Mouse (Mus musculus) c-Kit-positive CD71-positive TER-119-negative erythroid progenitor cells, embryonic 14.5 days (primary cell): ENCODE results near the gene Catsperd.
"Not testable (repeated sequence)": the region's sequence is repeated elsewhere in the genome, so short reads cannot be mapped to it uniquely, and the experiment has no call there.

Experiments used
- DNase-seq: peaks from one replicate; pipeline ENCODE4 v3.0.0-alpha.2; 2013; ENCODE audit warnings: low read depth

Catsperd gene

DNA sequence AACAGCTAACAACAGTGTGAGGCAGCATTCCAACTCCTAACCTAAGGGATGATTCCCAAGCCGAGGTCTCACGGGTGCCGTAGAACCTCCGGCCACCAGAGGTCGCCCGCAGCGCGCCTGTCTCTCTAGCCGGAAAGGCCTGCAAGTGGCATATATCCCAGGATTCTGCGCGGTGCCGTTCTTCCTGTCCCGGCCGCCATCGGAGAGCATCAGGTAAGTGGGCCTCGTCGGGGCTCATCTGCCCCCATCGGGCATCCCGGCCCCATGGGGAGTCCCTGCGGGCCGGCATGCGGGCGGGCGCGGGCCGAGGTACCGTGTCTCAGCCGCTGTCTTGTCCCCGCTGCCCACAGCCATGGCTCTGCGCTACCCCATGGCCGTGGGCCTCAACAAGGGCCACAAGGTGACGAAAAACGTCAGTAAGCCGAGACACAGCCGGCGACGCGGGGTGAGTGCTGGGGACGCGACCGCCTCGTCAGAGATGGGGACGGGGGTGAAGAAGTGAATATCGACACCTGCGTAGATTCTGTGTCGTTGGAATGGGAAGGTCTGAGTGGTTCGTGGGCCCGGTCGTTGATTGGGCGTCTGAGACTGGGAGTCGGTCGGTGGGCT, 14.6 kb upstream of the Catsperd start, which contains the start of gene Rpl36:
Gene Rpl36 (plus strand): TSS at position 181 of the 609 bp plus-strand sequence.
- DNase-seq: peak; percentile 81

DNA sequence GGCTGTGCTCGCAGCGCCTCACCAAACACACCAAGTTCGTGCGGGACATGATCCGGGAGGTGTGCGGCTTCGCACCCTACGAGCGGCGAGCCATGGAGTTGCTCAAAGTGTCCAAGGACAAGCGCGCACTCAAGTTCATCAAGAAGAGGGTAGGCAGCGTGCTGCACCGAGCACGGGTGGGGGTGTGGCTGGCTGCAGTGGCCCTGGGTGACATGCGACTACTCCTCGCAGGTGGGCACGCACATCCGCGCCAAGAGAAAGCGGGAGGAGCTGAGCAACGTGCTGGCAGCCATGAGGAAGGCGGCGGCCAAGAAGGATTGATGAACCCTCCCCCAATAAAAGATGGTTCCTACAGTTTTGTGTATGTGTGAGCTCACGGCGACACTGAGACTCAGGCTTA, 14.1 kb upstream of the Catsperd start:
- not testable (repeated sequence) for DNase-seq

GRCm38 (mm10) chr17:56614391-56615135, 13.4 kb upstream of the Catsperd start:
- no peak for DNase-seq

DNA sequence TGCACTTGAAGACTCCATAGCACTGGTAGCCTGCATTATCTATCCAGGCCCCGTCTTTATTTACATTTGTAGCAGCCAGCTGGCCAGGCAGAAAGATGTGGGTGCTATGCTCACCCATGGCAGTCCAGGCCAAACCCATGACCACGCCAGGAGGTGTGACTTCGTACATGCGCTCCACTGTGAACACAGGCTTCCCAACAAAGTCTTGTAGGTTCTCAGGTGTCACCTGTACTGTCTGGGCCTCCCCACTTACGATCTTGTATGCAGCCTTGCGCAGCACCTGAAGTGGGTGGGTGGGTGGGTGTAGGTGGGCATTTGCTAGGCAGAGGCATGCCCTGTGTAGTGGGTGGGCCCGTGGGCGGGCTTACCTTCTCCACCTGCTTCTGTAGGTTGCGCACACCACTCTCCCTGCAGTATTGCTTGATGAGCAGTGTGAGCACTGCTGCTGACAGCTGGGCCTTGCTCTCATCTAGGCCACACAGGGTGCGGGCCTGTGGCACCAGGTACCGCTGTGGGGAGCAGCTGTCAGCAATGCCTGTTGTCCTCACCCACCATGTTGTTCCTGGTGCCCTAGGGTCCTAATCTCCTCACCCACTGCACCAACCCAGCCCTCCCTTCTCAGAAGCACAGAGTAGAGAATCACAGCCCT, 12.7 kb upstream of the Catsperd start:
- DNase-seq: no peak

- DNase-seq: no peak
These were observed 12.2 kb upstream of the Catsperd start for GRCm38 (mm10) chr17:56615792-56616191.

DNA sequence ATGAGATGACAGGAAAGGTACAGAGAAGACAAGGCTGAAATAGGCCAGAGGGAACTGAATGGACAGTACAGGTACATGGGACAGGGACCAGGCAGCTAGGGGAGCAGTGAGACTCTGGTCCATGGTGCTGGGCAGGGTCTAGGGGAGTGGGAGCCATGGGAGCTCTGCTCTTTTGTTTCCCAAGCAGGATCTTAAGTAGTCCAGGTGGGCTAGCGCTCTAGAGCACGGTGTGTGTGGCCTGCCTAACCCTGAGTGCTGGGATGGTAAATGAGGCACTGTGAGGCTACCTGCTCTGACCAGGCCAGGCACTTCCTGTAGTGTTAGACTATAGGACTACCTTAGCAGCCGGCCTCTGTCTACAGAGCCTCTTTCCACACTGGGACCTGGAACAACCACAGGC, 11.2 kb upstream of the Catsperd start:
- DNase-seq: no peak

DNA sequence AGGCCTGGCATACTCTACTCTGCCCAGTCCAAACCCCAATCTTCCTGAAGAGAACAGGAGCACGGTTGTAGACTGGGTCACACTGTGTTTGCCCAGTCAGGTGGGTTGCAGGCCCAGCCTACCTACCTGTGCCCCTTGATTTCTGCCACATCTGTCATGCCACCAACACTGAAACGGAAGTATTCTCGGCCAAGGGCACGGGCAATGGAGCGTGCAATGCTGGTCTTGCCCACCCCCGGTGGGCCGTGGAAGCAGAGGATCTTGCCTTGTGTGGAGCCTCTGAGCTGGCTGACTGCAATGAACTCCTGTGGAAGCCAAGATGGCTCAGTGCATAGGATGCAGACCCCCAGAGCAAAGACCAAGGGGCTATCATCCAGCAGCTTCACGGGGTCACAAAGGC, 10.3 kb upstream of the Catsperd start:
- DNase-seq: no peak

DNA sequence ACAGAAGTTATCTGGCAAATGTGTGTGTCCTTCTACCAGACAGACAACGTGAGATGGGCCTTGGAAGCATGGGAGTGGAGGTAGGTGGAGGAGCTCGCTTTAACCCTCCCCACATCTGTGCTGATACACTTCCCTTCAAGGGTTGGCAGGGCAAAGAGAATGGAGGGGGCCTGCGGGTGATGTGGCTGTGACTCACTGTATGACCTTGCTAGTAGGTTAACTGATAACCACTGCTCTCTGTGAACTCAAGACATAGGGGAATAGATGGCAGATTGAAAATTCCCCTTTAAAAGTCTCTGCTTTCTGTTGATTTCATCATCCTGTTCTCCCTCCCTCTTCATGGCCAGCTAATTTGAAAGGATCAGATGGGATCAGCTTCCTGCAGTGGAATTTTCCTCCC, 2.4 kb upstream of the Catsperd start:
- peak; percentile 44 for DNase-seq

GRCm38 (mm10) chr17:56626260-56626659, 1.7 kb upstream of the Catsperd start:
- no peak for DNase-seq

DNA sequence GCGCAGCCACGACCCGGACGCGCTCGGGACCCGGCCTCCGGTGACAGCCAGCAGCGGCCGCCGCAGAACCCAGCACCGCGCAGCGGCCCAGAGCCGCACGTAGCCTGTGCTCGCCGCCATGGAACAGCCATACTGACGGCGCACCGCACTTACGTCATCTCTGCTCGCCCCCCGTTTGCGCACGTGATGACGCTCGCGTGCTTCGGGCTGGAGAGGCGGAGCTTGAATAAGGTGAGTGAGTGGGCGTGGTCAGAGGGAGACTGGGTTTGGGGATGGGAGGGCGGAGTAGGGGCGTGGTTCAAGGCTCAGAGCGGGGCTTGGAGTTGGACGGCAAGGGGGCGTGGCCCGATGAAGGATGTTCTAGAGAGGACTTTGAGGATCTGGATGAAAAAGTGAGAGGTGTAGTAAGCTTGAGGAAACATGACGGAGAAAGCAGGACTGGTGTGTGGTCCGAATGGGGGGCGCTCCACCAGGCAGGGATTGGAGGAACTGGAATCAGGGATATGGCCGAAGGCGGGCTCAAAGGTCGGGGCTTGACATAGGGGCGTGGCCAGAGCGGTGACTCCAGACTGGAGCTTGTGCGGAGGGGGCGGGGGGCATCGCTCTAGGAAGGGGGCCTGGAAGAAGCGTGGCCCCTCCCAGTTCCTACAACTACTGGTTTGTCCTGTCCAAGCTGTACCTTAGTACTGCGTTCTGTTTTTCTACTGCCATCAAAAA, 1.0 kb upstream of the Catsperd start, which contains the start of gene Lonp1:
Gene Lonp1 (minus strand): TSS at position 134 of the 717 bp plus-strand sequence.
- DNase-seq: peak; percentile 99

DNA sequence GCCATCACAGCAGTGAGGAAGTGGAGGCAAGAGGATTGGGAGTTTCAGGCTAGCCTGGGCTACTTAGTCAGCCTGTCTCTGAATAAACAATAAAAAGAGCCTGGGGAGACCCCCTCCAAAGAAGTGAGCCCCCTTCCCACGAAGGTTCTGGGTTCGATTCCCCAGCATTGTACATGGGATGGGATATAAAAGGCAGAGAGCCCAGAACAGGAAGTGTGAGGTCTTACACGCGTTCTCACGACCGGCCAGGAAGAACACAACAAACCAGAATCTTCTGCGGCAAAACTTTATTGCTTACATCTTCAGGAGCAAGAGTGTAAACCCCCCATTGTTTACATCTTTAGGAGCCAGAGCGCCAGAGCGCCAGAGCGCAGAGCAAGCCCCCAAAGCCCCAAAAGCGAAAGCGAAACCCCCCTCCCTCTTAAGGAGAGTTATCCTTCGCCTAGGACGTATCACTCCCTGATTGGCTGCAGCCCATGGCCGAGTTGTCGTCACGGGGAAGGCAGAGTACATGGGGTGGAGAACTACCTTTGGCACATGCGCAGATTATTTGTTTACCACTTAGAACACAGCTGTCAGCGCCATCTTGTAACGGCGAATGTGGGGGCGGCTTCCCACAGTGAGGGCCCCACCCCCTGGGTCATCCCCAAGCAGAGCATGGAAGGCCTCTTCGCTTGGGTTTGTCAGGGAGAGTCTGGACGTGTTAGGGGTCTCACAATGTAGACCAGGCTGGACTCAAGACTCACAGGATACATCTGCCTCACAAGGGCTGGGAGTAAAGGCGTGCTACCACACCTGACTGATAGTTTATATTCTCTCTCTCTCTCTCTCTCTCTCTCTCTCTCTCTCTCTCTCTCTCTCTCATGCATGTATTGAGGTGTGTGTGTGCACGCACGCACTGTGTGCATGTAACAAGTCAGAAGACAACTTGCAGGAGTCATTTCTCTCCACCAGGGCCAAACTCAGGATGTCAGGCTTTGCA, 2.1 kb downstream of the Catsperd start:
- not testable (repeated sequence) for DNase-seq

GRCm38 (mm10) chr17:56631807-56632206, 3.9 kb downstream of the Catsperd start:
- no peak for DNase-seq

DNA sequence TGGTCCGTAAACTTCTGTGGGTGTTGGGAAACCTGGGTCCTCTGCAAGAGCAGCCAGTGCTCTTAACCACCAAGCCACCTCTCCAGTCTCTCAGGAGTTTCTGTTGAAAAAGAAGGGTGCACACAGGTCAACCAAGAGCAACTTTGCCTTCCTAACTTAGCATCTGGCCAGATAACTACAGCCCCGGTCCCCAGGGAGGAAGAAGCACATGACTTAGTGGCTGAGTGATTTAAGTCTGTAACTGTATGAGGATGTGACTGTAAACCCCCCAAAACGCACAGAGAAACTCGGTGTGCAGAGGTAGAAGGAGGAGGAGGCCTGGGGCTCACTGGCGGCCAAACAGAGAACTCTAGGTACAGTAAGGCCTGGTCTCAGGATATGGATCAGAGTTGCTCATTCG, 6.1 kb downstream of the Catsperd start:
- DNase-seq: no peak

DNA sequence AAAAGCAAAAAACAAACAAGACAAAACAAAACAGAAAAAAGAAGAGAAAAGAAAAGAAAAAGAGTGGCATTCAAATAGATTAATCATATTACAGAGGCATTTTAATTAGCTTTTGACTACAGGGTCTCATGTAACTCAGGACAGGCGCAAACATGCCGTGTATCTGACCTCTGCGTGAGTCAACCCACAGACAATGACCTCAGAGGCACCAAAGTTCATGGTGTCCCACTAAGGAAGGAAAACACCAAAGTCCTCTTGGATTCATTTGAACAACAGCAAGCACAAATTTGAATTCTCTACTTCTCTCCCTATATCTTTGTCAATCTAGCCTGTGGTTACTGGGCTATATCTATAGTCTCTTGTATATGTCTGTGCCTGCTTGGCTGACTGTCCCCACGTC, 15.3 kb downstream of the Catsperd start:
- no peak for DNase-seq

- DNase-seq: no peak
These were observed 19.6 kb downstream of the Catsperd start for GRCm38 (mm10) chr17:56647546-56647945.

DNA sequence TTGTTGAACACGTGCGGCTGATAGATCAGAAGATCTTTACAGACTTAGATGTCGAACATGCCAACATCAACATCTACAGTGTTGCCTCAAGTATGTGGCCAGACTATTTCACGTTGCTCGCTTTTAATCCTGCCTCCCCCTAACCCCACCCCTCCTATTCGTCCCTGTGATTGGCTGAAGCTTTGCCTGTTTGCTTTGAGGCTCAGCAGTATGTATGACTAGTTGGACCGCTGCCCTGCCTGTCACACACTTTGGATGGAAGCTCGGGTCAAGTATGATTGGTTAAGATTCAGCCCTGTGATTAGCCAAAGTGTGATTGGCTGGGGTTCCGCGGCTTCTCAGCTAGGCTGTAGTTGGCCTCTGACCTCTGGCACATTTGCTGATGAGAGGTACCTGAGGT, 23.9 kb downstream of the Catsperd start:
- no peak for DNase-seq

DNA sequence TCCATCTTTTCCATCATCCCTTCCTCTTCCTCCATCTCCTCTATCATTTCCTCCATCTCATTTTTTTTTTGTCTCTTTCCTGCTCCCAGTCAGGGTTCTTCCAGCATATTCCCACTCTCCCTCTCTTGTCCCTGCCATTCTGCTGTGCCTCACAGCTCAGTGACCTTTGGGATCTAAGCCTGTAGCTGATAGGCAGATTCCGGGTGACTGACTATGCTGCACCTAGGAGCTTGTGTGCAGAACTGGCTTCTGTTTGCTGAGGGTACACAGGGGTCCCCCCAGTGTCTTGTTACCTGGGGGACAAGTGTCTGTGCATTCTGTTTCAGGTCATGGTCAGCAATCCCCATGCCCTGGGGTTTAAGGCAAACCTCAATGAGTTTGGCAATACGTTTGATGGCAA, 26.8 kb downstream of the Catsperd start:
- no peak for DNase-seq

- no peak for DNase-seq
These were observed 27.4 kb downstream of the Catsperd start for GRCm38 (mm10) chr17:56655311-56655710.

DNA sequence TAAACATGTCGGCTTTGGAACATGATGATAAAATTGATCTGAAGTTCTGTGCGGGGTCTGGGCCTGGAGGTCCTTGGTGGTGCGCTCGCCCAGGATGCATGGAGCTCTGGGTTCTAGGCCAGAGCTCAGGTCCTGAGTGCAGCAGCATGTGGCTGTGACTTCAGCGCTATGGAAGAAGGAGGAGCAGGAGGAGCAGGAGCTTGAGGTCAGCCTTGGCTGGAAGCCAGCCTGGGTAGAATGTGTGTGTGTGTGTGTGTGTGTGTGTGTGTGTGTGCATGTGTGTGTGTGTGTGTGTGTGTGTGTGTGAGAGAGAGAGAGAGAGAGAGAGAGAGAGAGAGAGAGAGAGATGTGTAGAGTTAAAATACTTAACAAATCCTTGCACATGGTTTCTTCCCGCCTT, 28.2 kb downstream of the Catsperd start:
- DNase-seq: no peak

DNA sequence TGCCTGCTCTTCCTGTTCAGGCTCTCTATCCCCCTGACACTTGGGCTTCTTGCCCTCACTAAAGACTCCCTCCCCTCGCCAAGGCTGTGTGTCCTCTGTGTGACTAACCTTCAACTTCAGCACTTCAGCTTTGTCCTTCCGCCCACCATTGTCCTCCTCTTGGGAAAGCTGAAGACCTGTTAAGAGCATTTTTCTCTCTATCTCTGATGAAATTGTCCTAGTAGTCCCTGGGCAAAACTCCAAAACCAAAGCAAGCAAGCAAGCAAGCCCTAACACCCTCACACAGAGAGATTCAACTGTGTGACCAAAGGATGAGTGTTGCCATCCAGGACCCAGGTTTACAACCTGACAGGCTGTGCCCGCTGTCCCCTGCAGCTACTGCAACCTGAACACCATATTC, 35.7 kb downstream of the Catsperd start:
- no peak for DNase-seq

- no peak for DNase-seq
These were observed 36.4 kb downstream of the Catsperd start for GRCm38 (mm10) chr17:56664333-56664732.
